Mouse (Mus musculus): Measurements from ENCODE around the gene Slc12a5. TPM values are rescaled to one million over a fixed set of nuclear protein-coding genes. Genes with fewer than 3 reads are reported as not detected.
A peak's percentile ranks its signal among the peaks of the same experiment; 100 is the strongest.

Slc12a5 gene
- polyA plus RNA-seq, 1 experiment from 2014 or later, result 1.0 TPM

GRCm38 (mm10) chr2:164953224-164953623 is 7.4 kb upstream of the Slc12a5 start:
- peak; percentile 50; the same call in 1 of the 2 replicates for ATAC-seq (replicated peaks; ENCODE audit: insufficient number of reproducible peaks, low FRiP score, low TSS enrichment)
- Histone ChIP-seq H3K4me1 (ENCODE audit: control insufficient read depth, insufficient read depth, low read length) (peaks cover 5% of the 10 kb centered on the region; the same call in 1 of the 2 replicates), H3K4me3 (ENCODE audit: low read depth, low read length) (no peak overlapping the region), H3K27ac (ENCODE audit: low read depth, low read length) (no peak overlapping the region), H3K4me2 (peak overlapping the region; percentile 38; the same call in 1 of the 2 replicates), H3K36me3 (ENCODE audit: control insufficient read depth, insufficient read depth, low read length) (no peaks in the 10 kb centered on the region), H3K9ac (ENCODE audit: low read depth, low read length) (no peak overlapping the region), H3K27me3 (ENCODE audit: control insufficient read depth, insufficient read depth, low read length) (peaks cover 60% of the 10 kb centered on the region), H3K9me3 (replicated peaks; ENCODE audit: control insufficient read depth, low read length) (no peaks in the 10 kb centered on the region)
- WGBS (ENCODE audit: insufficient replicate concordance), result 1% methylated on average over 21 of the region's 21 CpGs

DNA sequence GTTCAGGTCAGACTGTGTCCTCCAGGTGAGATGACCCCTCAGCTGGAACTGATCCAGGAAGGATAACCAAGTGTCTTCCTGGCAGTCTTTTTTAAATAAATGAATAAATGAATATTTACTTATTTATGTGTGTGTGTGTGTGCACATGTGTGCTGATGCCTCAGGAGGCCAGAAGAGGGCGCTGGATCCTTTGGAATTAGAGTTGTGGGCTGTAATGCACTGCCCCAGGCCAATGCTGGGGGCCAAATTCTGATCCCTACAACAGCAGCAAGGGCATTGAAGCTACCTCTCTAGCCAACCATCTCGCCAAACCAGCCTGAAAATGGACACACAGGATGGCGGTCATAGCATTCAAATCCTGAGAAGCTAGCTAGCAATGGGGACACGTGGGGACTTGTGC is 4.9 kb upstream of the Slc12a5 start:
- ATAC-seq (replicated peaks; ENCODE audit: insufficient number of reproducible peaks, low FRiP score, low TSS enrichment), result no peak
- Histone ChIP-seq H3K4me2 (no peak overlapping the region), H3K27ac (ENCODE audit: low read depth, low read length) (no peak overlapping the region), H3K4me1 (ENCODE audit: control insufficient read depth, insufficient read depth, low read length) (peaks cover 10% of the 10 kb centered on the region), H3K9me3 (replicated peaks; ENCODE audit: control insufficient read depth, low read length) (no peaks in the 10 kb centered on the region), H3K4me3 (ENCODE audit: low read depth, low read length) (no peak overlapping the region), H3K36me3 (ENCODE audit: control insufficient read depth, insufficient read depth, low read length) (no peaks in the 10 kb centered on the region), H3K9ac (ENCODE audit: low read depth, low read length) (no peak overlapping the region), H3K27me3 (ENCODE audit: control insufficient read depth, insufficient read depth, low read length) (peaks cover 35% of the 10 kb centered on the region)
- WGBS (ENCODE audit: insufficient replicate concordance), result 67% methylated on average over 4 of the region's 4 CpGs

DNA sequence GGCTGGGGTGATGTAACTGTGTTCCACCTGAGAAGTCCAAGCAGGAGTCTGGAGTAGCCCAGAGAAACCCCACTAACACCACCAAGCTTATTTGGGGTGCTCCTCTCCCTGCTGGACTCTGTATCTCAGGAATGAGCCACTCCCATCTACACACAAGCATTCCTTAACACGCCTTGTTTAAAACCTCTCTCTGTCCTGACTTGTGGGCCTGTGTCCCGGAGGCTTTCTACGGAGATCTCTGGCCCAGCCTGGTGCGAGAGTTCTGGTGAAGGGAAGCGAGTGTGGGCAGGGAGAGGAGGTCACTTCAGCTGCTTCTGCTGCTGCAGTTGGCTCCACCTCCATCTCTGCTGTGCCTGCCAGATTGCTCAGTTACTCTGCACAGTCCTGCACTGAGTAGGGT is 4.4 kb upstream of the Slc12a5 start:
- H3K4me1 ChIP-seq (ENCODE audit: control insufficient read depth, insufficient read depth, low read length), result peaks cover 13% of the 10 kb centered on the region
- no peaks in the 10 kb centered on the region for H3K9me3 ChIP-seq (replicated peaks; ENCODE audit: control insufficient read depth, low read length)
- H3K4me3 ChIP-seq (ENCODE audit: low read depth, low read length), result no peak overlapping the region
- H3K9ac ChIP-seq (ENCODE audit: low read depth, low read length), result no peak overlapping the region
- no peak for ATAC-seq (replicated peaks; ENCODE audit: insufficient number of reproducible peaks, low FRiP score, low TSS enrichment)
- no peaks in the 10 kb centered on the region for H3K36me3 ChIP-seq (ENCODE audit: control insufficient read depth, insufficient read depth, low read length)
- peaks cover 31% of the 10 kb centered on the region for H3K27me3 ChIP-seq (ENCODE audit: control insufficient read depth, insufficient read depth, low read length)
- no peak overlapping the region for H3K4me2 ChIP-seq
- WGBS (ENCODE audit: insufficient replicate concordance), result 55% methylated on average over 5 of the region's 5 CpGs
- H3K27ac ChIP-seq (ENCODE audit: low read depth, low read length), result no peak overlapping the region

- no peak overlapping the region for H3K4me2 ChIP-seq
- H3K4me1 ChIP-seq (ENCODE audit: control insufficient read depth, insufficient read depth, low read length), result peaks cover 13% of the 10 kb centered on the region
- H3K4me3 ChIP-seq (ENCODE audit: low read depth, low read length), result no peak overlapping the region
- H3K36me3 ChIP-seq (ENCODE audit: control insufficient read depth, insufficient read depth, low read length), result no peaks in the 10 kb centered on the region
- no peaks in the 10 kb centered on the region for H3K9me3 ChIP-seq (replicated peaks; ENCODE audit: control insufficient read depth, low read length)
- no peak overlapping the region for H3K27ac ChIP-seq (ENCODE audit: low read depth, low read length)
- WGBS (ENCODE audit: insufficient replicate concordance), result 61% methylated on average over 9 of the region's 9 CpGs
- ATAC-seq (replicated peaks; ENCODE audit: insufficient number of reproducible peaks, low FRiP score, low TSS enrichment), result no peak
- no peak overlapping the region for H3K9ac ChIP-seq (ENCODE audit: low read depth, low read length)
- H3K27me3 ChIP-seq (ENCODE audit: control insufficient read depth, insufficient read depth, low read length), result peaks cover 17% of the 10 kb centered on the region
These were observed 2.9 kb upstream of the Slc12a5 start for GRCm38 (mm10) chr2:164957548-164958315.

DNA sequence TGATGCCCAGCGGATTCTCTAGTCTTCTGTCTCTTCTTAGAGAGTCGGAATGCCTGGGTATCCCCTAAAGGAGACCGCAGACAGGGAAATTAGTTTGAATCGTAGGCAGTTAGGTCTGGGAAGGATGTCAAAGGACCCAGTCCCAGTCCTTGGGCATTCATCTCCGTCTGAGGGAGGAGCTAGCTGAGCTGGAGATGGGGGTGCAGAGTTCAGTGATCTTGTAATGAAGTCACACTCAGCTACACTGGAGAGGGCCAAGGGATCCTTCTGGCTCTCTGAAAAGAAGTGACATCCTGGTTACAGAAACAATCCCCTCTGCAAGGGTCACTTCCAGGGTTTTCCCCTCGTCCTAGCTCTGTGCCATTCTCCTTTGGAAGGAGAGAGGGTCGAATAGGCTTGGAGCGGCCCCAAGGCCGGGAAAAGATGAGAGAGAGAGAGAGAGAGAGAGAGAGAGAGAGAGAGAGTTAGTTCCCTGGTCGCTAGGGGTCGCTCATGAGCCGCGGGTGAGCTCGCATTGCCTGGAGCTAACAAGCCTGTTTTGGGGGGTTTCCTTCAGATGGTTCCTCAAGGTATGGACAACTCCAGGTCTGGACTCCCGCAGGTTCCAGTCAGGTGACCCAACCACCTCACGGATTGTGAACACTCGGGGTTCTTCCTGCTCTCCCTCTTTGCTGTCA is 1.0 kb downstream of the Slc12a5 start:
- no peak overlapping the region for H3K9ac ChIP-seq (ENCODE audit: low read depth, low read length)
- H3K27me3 ChIP-seq (ENCODE audit: control insufficient read depth, insufficient read depth, low read length), result peaks cover 21% of the 10 kb centered on the region
- peak overlapping the region; percentile 67; the same call in 1 of the 2 replicates for H3K4me3 ChIP-seq (ENCODE audit: low read depth, low read length)
- peaks cover 9% of the 10 kb centered on the region; the same call in 1 of the 2 replicates for H3K4me1 ChIP-seq (ENCODE audit: control insufficient read depth, insufficient read depth, low read length)
- WGBS (ENCODE audit: insufficient replicate concordance), result 9% methylated on average over 16 of the region's 17 CpGs
- peak overlapping the region; percentile 72 for H3K4me2 ChIP-seq
- H3K36me3 ChIP-seq (ENCODE audit: control insufficient read depth, insufficient read depth, low read length), result no peaks in the 10 kb centered on the region
- no peak for ATAC-seq (replicated peaks; ENCODE audit: insufficient number of reproducible peaks, low FRiP score, low TSS enrichment)
- H3K9me3 ChIP-seq (replicated peaks; ENCODE audit: control insufficient read depth, low read length), result no peaks in the 10 kb centered on the region
- no peak overlapping the region for H3K27ac ChIP-seq (ENCODE audit: low read depth, low read length)

- no peak overlapping the region for H3K4me2 ChIP-seq
- no peak overlapping the region for H3K27ac ChIP-seq (ENCODE audit: low read depth, low read length)
- no peak overlapping the region for H3K4me3 ChIP-seq (ENCODE audit: low read depth, low read length)
- no peaks in the 10 kb centered on the region for H3K36me3 ChIP-seq (ENCODE audit: control insufficient read depth, insufficient read depth, low read length)
- H3K4me1 ChIP-seq (ENCODE audit: control insufficient read depth, insufficient read depth, low read length), result peaks cover 9% of the 10 kb centered on the region; the same call in 1 of the 2 replicates
- H3K9ac ChIP-seq (ENCODE audit: low read depth, low read length), result no peak overlapping the region
- no peak for ATAC-seq (replicated peaks; ENCODE audit: insufficient number of reproducible peaks, low FRiP score, low TSS enrichment)
- H3K27me3 ChIP-seq (ENCODE audit: control insufficient read depth, insufficient read depth, low read length), result peaks cover 26% of the 10 kb centered on the region
- WGBS (ENCODE audit: insufficient replicate concordance), result 45% methylated on average over 7 of the region's 7 CpGs
- no peaks in the 10 kb centered on the region for H3K9me3 ChIP-seq (replicated peaks; ENCODE audit: control insufficient read depth, low read length)
These were observed 1.6 kb downstream of the Slc12a5 start for GRCm38 (mm10) chr2:164962183-164962580.

GRCm38 (mm10) chr2:164964242-164964894 is 3.8 kb downstream of the Slc12a5 start:
- H3K27me3 ChIP-seq (ENCODE audit: control insufficient read depth, insufficient read depth, low read length), result peaks cover 48% of the 10 kb centered on the region
- WGBS (ENCODE audit: insufficient replicate concordance), result 54% methylated on average over 9 of the region's 9 CpGs
- H3K27ac ChIP-seq (ENCODE audit: low read depth, low read length), result no peak overlapping the region
- H3K4me2 ChIP-seq, result no peak overlapping the region
- H3K4me3 ChIP-seq (ENCODE audit: low read depth, low read length), result no peak overlapping the region
- peaks cover 16% of the 10 kb centered on the region for H3K4me1 ChIP-seq (ENCODE audit: control insufficient read depth, insufficient read depth, low read length)
- H3K36me3 ChIP-seq (ENCODE audit: control insufficient read depth, insufficient read depth, low read length), result no peaks in the 10 kb centered on the region
- ATAC-seq (replicated peaks; ENCODE audit: insufficient number of reproducible peaks, low FRiP score, low TSS enrichment), result no peak
- no peak overlapping the region for H3K9ac ChIP-seq (ENCODE audit: low read depth, low read length)
- no peaks in the 10 kb centered on the region for H3K9me3 ChIP-seq (replicated peaks; ENCODE audit: control insufficient read depth, low read length)

- H3K9me3 ChIP-seq (replicated peaks; ENCODE audit: control insufficient read depth, low read length), result no peaks in the 10 kb centered on the region
- H3K4me3 ChIP-seq (ENCODE audit: low read depth, low read length), result no peak overlapping the region
- peaks cover 16% of the 10 kb centered on the region for H3K4me1 ChIP-seq (ENCODE audit: control insufficient read depth, insufficient read depth, low read length)
- H3K27me3 ChIP-seq (ENCODE audit: control insufficient read depth, insufficient read depth, low read length), result peaks cover 54% of the 10 kb centered on the region
- 75% methylated on average over 1 of the region's 1 CpGs for WGBS (ENCODE audit: insufficient replicate concordance)
- no peak overlapping the region for H3K4me2 ChIP-seq
- no peak overlapping the region for H3K27ac ChIP-seq (ENCODE audit: low read depth, low read length)
- ATAC-seq (replicated peaks; ENCODE audit: insufficient number of reproducible peaks, low FRiP score, low TSS enrichment), result no peak
- no peaks in the 10 kb centered on the region for H3K36me3 ChIP-seq (ENCODE audit: control insufficient read depth, insufficient read depth, low read length)
- no peak overlapping the region for H3K9ac ChIP-seq (ENCODE audit: low read depth, low read length)
These were observed 4.4 kb downstream of the Slc12a5 start for GRCm38 (mm10) chr2:164964981-164965380.
